Mouse (Mus musculus): ENCODE results near the gene Gm3099. TPM values are rescaled to one million over a fixed set of nuclear protein-coding genes. Genes with fewer than 3 reads are reported as not detected.
"Not testable (repeated sequence)": the region's sequence is repeated elsewhere in the genome, so short reads cannot be mapped to it uniquely, and the experiment has no call there.

Gene Gm3099
- total RNA-seq (2012; rRNA removed), result not detected in 2 replicates
- not detected in 2 replicates for total RNA-seq (2014; rRNA removed)
- not detected in 2 replicates for polyA plus RNA-seq (2012; ENCODE audit: insufficient read length, low read depth)

DNA sequence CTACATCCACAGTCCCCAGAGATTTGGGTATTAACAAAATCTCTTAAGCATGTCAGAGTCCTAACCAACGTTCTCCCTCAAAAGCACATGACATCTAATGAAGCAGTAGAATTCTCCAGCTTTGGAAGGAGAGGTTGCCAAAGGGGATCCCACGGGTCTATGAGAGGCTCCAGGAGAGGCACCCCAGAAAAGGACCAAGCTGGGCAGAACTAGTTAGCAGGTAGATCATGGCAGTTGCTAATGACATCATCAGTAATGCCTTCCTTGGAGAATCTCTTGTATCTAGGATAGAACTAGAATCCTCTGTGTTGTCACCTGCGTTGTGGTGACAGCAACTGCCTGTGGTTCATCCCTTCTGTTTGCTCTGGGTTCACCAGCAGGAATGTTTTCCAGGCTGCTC, at the start of gene Gm3099:
Gm3099 (plus strand) TSS at position 301 of the 400 bp plus-strand sequence.
- H3K4me3 ChIP-seq (replicated peaks in 1 of 3; ENCODE audit: low read depth in 2 of 3, low read length in 2 of 3, poor library complexity in 1 of 3); dilution Hi-C loops (cut with MboI; ENCODE audit: extremely low pct_ligation_motif_present, extremely low pct_unique_long_range_greater_than_20kb, low sequenced_read_pairs): not testable (repeated sequence)

DNA sequence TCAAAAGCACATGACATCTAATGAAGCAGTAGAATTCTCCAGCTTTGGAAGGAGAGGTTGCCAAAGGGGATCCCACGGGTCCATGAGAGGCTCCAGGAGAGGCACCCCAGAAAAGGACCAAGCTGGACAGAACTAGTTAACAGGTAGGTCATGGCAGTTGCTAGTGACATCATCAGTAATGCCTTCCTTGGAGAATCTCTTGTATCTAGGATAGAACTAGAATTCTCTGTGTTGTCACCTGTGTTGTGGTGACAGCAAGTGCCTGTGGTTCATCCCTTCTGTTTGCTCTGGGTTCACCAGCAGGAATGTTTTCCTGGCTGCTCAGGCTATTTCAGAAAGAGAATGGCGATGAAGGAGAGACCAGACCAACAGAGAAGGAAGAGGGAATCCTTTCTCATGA, 34.9 kb upstream of the Gm3099 start, which contains the start of gene Gm3095:
Gm3095 (plus strand) TSS at position 301 of the 400 bp plus-strand sequence.
- H3K36me3 ChIP-seq (replicated peaks in 1 of 2; ENCODE audit: control insufficient read depth in 1 of 2, insufficient read depth in 1 of 2, low read length in 1 of 2); H3K4me1 ChIP-seq (ENCODE audit: control insufficient read depth in 1 of 2, insufficient read depth in 2 of 2); H3K27me3 ChIP-seq (replicated peaks); dilution Hi-C loops (cut with MboI; ENCODE audit: extremely low pct_ligation_motif_present, extremely low pct_unique_long_range_greater_than_20kb, low sequenced_read_pairs); H3K4me2 ChIP-seq (ENCODE audit: insufficient read depth, low read depth, poor library complexity, severe bottlenecking); H3K9ac ChIP-seq (ENCODE audit: insufficient read depth, low read depth); H3K79me2 ChIP-seq (replicated peaks; ENCODE audit: control insufficient read depth, extremely low read depth, insufficient read depth, poor library complexity, severe bottlenecking); H3K4me3 ChIP-seq (replicated peaks in 1 of 3; ENCODE audit: low read depth in 2 of 3, low read length in 2 of 3, poor library complexity in 1 of 3); in situ Hi-C loops (cut with MboI; ENCODE audit: low pct_ligation_motif_present, low pct_unique_long_range_greater_than_20kb, low sequenced_read_pairs); DNase-seq (ENCODE audit: extremely low read depth); H3K9me3 ChIP-seq (replicated peaks; ENCODE audit: low read length); H3K27ac ChIP-seq (ENCODE audit: insufficient read depth, low read depth): not testable (repeated sequence)

More for the DNA sequence above, at the start of gene Gm3099:
- in situ Hi-C loops (cut with MboI; ENCODE audit: low pct_ligation_motif_present, low pct_unique_long_range_greater_than_20kb, low sequenced_read_pairs); H3K27ac ChIP-seq (ENCODE audit: insufficient read depth, low read depth); DNase-seq (ENCODE audit: extremely low read depth); H3K4me2 ChIP-seq (ENCODE audit: insufficient read depth, low read depth, poor library complexity, severe bottlenecking); H3K9ac ChIP-seq (ENCODE audit: insufficient read depth, low read depth); H3K79me2 ChIP-seq (replicated peaks; ENCODE audit: control insufficient read depth, extremely low read depth, insufficient read depth, poor library complexity, severe bottlenecking); H3K4me1 ChIP-seq (ENCODE audit: control insufficient read depth in 1 of 2, insufficient read depth in 2 of 2); H3K9me3 ChIP-seq (replicated peaks; ENCODE audit: low read length); H3K27me3 ChIP-seq (replicated peaks); H3K36me3 ChIP-seq (replicated peaks in 1 of 2; ENCODE audit: control insufficient read depth in 1 of 2, insufficient read depth in 1 of 2, low read length in 1 of 2): not testable (repeated sequence)

DNA sequence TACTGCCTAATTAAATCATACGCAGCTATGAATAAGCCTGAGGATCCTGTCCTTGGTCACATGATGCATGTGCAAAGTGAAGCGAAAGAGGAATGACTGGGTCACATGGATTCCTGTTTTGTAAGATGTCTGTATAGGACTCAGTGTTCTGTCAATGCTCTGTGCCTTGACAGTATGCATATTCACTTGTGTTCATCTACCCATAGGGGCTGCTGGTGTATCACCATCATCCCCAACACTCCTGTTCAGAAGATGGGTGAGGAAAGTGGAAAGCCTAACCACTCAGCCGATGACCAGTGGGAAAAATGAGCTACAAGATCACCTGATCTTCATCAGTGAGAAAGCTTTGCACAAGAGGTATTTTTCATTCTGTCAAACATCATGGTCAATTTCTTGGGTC, 25.4 kb downstream of the Gm3099 start, which contains the start of gene Gm5796:
Gm5796 (plus strand) TSS at position 301 of the 400 bp plus-strand sequence.
- H3K36me3 ChIP-seq (replicated peaks in 1 of 2; ENCODE audit: control insufficient read depth in 1 of 2, insufficient read depth in 1 of 2, low read length in 1 of 2); DNase-seq (ENCODE audit: extremely low read depth); H3K9ac ChIP-seq (ENCODE audit: insufficient read depth, low read depth); H3K9me3 ChIP-seq (replicated peaks; ENCODE audit: low read length); H3K4me3 ChIP-seq (replicated peaks in 1 of 3; ENCODE audit: low read depth in 2 of 3, low read length in 2 of 3, poor library complexity in 1 of 3); H3K27me3 ChIP-seq (replicated peaks); H3K4me1 ChIP-seq (ENCODE audit: control insufficient read depth in 1 of 2, insufficient read depth in 2 of 2); H3K79me2 ChIP-seq (replicated peaks; ENCODE audit: control insufficient read depth, extremely low read depth, insufficient read depth, poor library complexity, severe bottlenecking); H3K4me2 ChIP-seq (ENCODE audit: insufficient read depth, low read depth, poor library complexity, severe bottlenecking); in situ Hi-C loops (cut with MboI; ENCODE audit: low pct_ligation_motif_present, low pct_unique_long_range_greater_than_20kb, low sequenced_read_pairs); H3K27ac ChIP-seq (ENCODE audit: insufficient read depth, low read depth); dilution Hi-C loops (cut with MboI; ENCODE audit: extremely low pct_ligation_motif_present, extremely low pct_unique_long_range_greater_than_20kb, low sequenced_read_pairs): not testable (repeated sequence)

Other genes starting within 250 kb of the Gm3099 start
- gene Gm3002, start 188.3 kb upstream of the Gm3099 start, total RNA-seq (2012; rRNA removed), result not detected in 2 replicates
- gene Gm3002, start 188.3 kb upstream of the Gm3099 start, total RNA-seq (2014; rRNA removed), result not detected in 2 replicates
- gene Gm3002, start 188.3 kb upstream of the Gm3099 start, polyA plus RNA-seq (2012; ENCODE audit: insufficient read length, low read depth), result not detected in 2 replicates
- not detected in 2 replicates for gene Gm3033, start 152.1 kb upstream of the Gm3099 start, total RNA-seq (2012; rRNA removed)
- not detected in 2 replicates for gene Gm3033, start 152.1 kb upstream of the Gm3099 start, total RNA-seq (2014; rRNA removed)
- gene Gm3033, start 152.1 kb upstream of the Gm3099 start, polyA plus RNA-seq (2012; ENCODE audit: insufficient read length, low read depth), result not detected in 2 replicates
- not detected in 2 replicates for gene Gm2916, start 114.2 kb upstream of the Gm3099 start, total RNA-seq (2012; rRNA removed)
- not detected in 2 replicates for gene Gm2916, start 114.2 kb upstream of the Gm3099 start, total RNA-seq (2014; rRNA removed)
- gene Gm2916, start 114.2 kb upstream of the Gm3099 start, polyA plus RNA-seq (2012; ENCODE audit: insufficient read length, low read depth), result not detected in 2 replicates
- gene Gm3029, start 66.6 kb upstream of the Gm3099 start, total RNA-seq (2012; rRNA removed), result not detected in 2 replicates
- gene Gm3029, start 66.6 kb upstream of the Gm3099 start, total RNA-seq (2014; rRNA removed), result not detected in 2 replicates
- gene Gm3029, start 66.6 kb upstream of the Gm3099 start, polyA plus RNA-seq (2012; ENCODE audit: insufficient read length, low read depth), result not detected in 2 replicates
- gene Gm3095, start 34.8 kb upstream of the Gm3099 start, total RNA-seq (2012; rRNA removed), result not detected in 2 replicates
- gene Gm3095, start 34.8 kb upstream of the Gm3099 start, total RNA-seq (2014; rRNA removed), result not detected in 2 replicates
- gene Gm3095, start 34.8 kb upstream of the Gm3099 start, polyA plus RNA-seq (2012; ENCODE audit: insufficient read length, low read depth), result not detected in 2 replicates
- gene Gm5796, start 25.5 kb downstream of the Gm3099 start, total RNA-seq (2012; rRNA removed), result not detected in 2 replicates
- not detected in 2 replicates for gene Gm5796, start 25.5 kb downstream of the Gm3099 start, total RNA-seq (2014; rRNA removed)
- not detected in 2 replicates for gene Gm5796, start 25.5 kb downstream of the Gm3099 start, polyA plus RNA-seq (2012; ENCODE audit: insufficient read length, low read depth)
- not detected in 2 replicates for gene Gm3115, start 85.7 kb downstream of the Gm3099 start, total RNA-seq (2012; rRNA removed)
- not detected in 2 replicates for gene Gm3115, start 85.7 kb downstream of the Gm3099 start, total RNA-seq (2014; rRNA removed)
- not detected in 2 replicates for gene Gm3115, start 85.7 kb downstream of the Gm3099 start, polyA plus RNA-seq (2012; ENCODE audit: insufficient read length, low read depth)
- gene Gm8108, start 112.1 kb downstream of the Gm3099 start, total RNA-seq (2012; rRNA removed), result not detected in 2 replicates
- 0.15 TPM in 1 of 2 replicates, not detected in the other for gene Gm8108, start 112.1 kb downstream of the Gm3099 start, total RNA-seq (2014; rRNA removed)
- not detected in 2 replicates for gene Gm8108, start 112.1 kb downstream of the Gm3099 start, polyA plus RNA-seq (2012; ENCODE audit: insufficient read length, low read depth)
- gene Gm3127, start 166.6 kb downstream of the Gm3099 start, total RNA-seq (2012; rRNA removed), result not detected in 2 replicates
- gene Gm3127, start 166.6 kb downstream of the Gm3099 start, total RNA-seq (2014; rRNA removed), result not detected in 2 replicates
- gene Gm3127, start 166.6 kb downstream of the Gm3099 start, polyA plus RNA-seq (2012; ENCODE audit: insufficient read length, low read depth), result not detected in 2 replicates
- not detected in 2 replicates for gene Gm2974, start 184.2 kb downstream of the Gm3099 start, total RNA-seq (2012; rRNA removed)
- not detected in 2 replicates for gene Gm2974, start 184.2 kb downstream of the Gm3099 start, total RNA-seq (2014; rRNA removed)
- gene Gm2974, start 184.2 kb downstream of the Gm3099 start, polyA plus RNA-seq (2012; ENCODE audit: insufficient read length, low read depth), result not detected in 2 replicates

Measured in CH12.LX (cell line).